Mouse (Mus musculus): Measurements from ENCODE around the gene Nudt4. TPM values are rescaled to one million over a fixed set of nuclear protein-coding genes. Genes with fewer than 3 reads are reported as not detected.

Gene Nudt4
- total and polyA plus RNA-seq, 3 experiments = 23.7 to 67.4 (median 39.2) TPM

GRCm38 (mm10) chr10:95515293-95515931 lies 48.5 kb downstream of the Nudt4 start:
- Histone ChIP-seq H3K4me3 (replicated peaks in 1 of 3; ENCODE audit: low read depth in 2 of 3, low read length in 2 of 3, poor library complexity in 1 of 3) (peak overlapping the region; percentile 76 to 92 (median 82)), H3K4me1 (ENCODE audit: control insufficient read depth in 1 of 2, insufficient read depth in 2 of 2) (peaks cover 10 to 58% of the 10 kb centered on the region in 2 experiments), H3K4me2 (ENCODE audit: insufficient read depth, low read depth, poor library complexity, severe bottlenecking) (peak overlapping the region; percentile 81; the same call in 1 of the 2 replicates), H3K79me2 (replicated peaks; ENCODE audit: control insufficient read depth, extremely low read depth, insufficient read depth, poor library complexity, severe bottlenecking) (peaks cover 60% of the 10 kb centered on the region), H3K27ac (ENCODE audit: insufficient read depth, low read depth) (peak overlapping the region; percentile 83), H3K27me3 (replicated peaks) (no peaks in the 10 kb centered on the region), H3K9me3 (replicated peaks; ENCODE audit: low read length) (peaks cover 6% of the 10 kb centered on the region), H3K36me3 (replicated peaks in 1 of 2; ENCODE audit: control insufficient read depth in 1 of 2, insufficient read depth in 1 of 2, low read length in 1 of 2) (peaks cover 3 to 24% of the 10 kb centered on the region in 2 experiments), H3K9ac (ENCODE audit: insufficient read depth, low read depth) (peak overlapping the region; percentile 95)
- dilution Hi-C loops (cut with MboI; ENCODE audit: extremely low pct_ligation_motif_present, extremely low pct_unique_long_range_greater_than_20kb, low sequenced_read_pairs) (no loop called here), in situ Hi-C loops (cut with MboI; ENCODE audit: low pct_ligation_motif_present, low pct_unique_long_range_greater_than_20kb, low sequenced_read_pairs) (no loop called here)
- no peak for TF ChIP-seq EP300 (IDR thresholded peaks at IDR 0.05; ENCODE audit: low read length)
- peak; percentile 45; the same call in 1 of the 2 replicates for TF ChIP-seq ELF1 (IDR thresholded peaks at IDR 0.05; ENCODE audit: low read depth, low read length)
- TF ChIP-seq ZMIZ1 (IDR thresholded peaks at IDR 0.05; ENCODE audit: low read depth, low read length) = no peak
- TF ChIP-seq USF2 (conservative IDR thresholded peaks at IDR 0.05; ENCODE audit: low read depth, low read length) = no peak
- no peak for DNase-seq (ENCODE audit: extremely low read depth)

GRCm38 (mm10) chr10:95514656-95515292 lies 49.2 kb downstream of the Nudt4 start, which contains the start of gene Ube2n:
TSS of gene Ube2n (plus strand) at chr10:95515145.
- Histone ChIP-seq H3K4me2 (ENCODE audit: insufficient read depth, low read depth, poor library complexity, severe bottlenecking) (peak within 1 kb of the TSS; percentile 81), H3K36me3 (replicated peaks in 1 of 2; ENCODE audit: control insufficient read depth in 1 of 2, insufficient read depth in 1 of 2, low read length in 1 of 2) (peaks cover 3 to 20% of the 10 kb centered on the region in 2 experiments), H3K4me3 (replicated peaks in 1 of 3; ENCODE audit: low read depth in 2 of 3, low read length in 2 of 3, poor library complexity in 1 of 3) (peak within 1 kb of the TSS; percentile 76 to 92 (median 82)), H3K9me3 (replicated peaks; ENCODE audit: low read length) (peaks cover 6% of the 10 kb centered on the region), H3K79me2 (replicated peaks; ENCODE audit: control insufficient read depth, extremely low read depth, insufficient read depth, poor library complexity, severe bottlenecking) (peaks cover 54% of the 10 kb centered on the region), H3K4me1 (ENCODE audit: control insufficient read depth in 1 of 2, insufficient read depth in 2 of 2) (peaks cover 10 to 52% of the 10 kb centered on the region in 2 experiments), H3K9ac (ENCODE audit: insufficient read depth, low read depth) (peak within 1 kb of the TSS; percentile 95), H3K27ac (ENCODE audit: insufficient read depth, low read depth) (peak within 1 kb of the TSS; percentile 83), H3K27me3 (replicated peaks) (no peaks in the 10 kb centered on the region)
- DNase-seq (ENCODE audit: extremely low read depth) = peak; percentile 95
- in situ Hi-C loops (cut with MboI; ENCODE audit: low pct_ligation_motif_present, low pct_unique_long_range_greater_than_20kb, low sequenced_read_pairs) (no loop called here), dilution Hi-C loops (cut with MboI; ENCODE audit: extremely low pct_ligation_motif_present, extremely low pct_unique_long_range_greater_than_20kb, low sequenced_read_pairs) (no loop called here)
- TF ChIP-seq MAFK (IDR thresholded peaks at IDR 0.05; ENCODE audit: insufficient replicate concordance, low read length) (no peak), JUN (IDR thresholded peaks at IDR 0.05; ENCODE audit: insufficient read depth, low read depth, low read length) (no peak), PAX5 (IDR thresholded peaks at IDR 0.05; ENCODE audit: low read length) (no peak), CHD2 (IDR thresholded peaks at IDR 0.05; ENCODE audit: low read length) (peak; percentile 86), CHD1 (IDR thresholded peaks at IDR 0.05; ENCODE audit: low read depth, low read length) (no peak), MYC (IDR thresholded peaks at IDR 0.05; ENCODE audit: low read depth, low read length) (peak; percentile 89), USF1 (IDR thresholded peaks at IDR 0.05; ENCODE audit: low read depth, low read length) (no peak), E2F4 (IDR thresholded peaks at IDR 0.05; ENCODE audit: insufficient replicate concordance, low read depth, low read length) (0 out of 2 replicates have a peak, but pooled peaks have one; percentile 12), KAT2A (IDR thresholded peaks at IDR 0.05; ENCODE audit: insufficient replicate concordance, low read length) (peak; percentile 91; the same call in 1 of the 2 replicates), MAZ (IDR thresholded peaks at IDR 0.05; ENCODE audit: low read depth, low read length) (peak; percentile 99), TCF12 (IDR thresholded peaks at IDR 0.05; ENCODE audit: low read depth, low read length) (peak; percentile 88), HCFC1 (IDR thresholded peaks at IDR 0.05; ENCODE audit: low read depth, low read length) (peak; percentile 92), NRF1 (IDR thresholded peaks at IDR 0.05; ENCODE audit: low read depth, low read length) (peak; percentile 80), NELFE (IDR thresholded peaks at IDR 0.05; ENCODE audit: low read depth, low read length) (peak; percentile 90), IRF4 (IDR thresholded peaks at IDR 0.05; ENCODE audit: low read depth, low read length) (no peak; the same call in 1 of the 2 replicates), MAX (IDR thresholded peaks at IDR 0.05; ENCODE audit: low read length) (peak; percentile 93), MXI1 (IDR thresholded peaks at IDR 0.05; ENCODE audit: low read depth, low read length) (peak; percentile 95), UBTF (IDR thresholded peaks at IDR 0.05; ENCODE audit: low read depth, low read length) (0 out of 2 replicates have a peak, but pooled peaks have one; percentile 55), ELF1 (IDR thresholded peaks at IDR 0.05; ENCODE audit: low read depth, low read length) (peak; percentile 91), POLR2AphosphoS2 (IDR thresholded peaks at IDR 0.05; ENCODE audit: low read depth, low read length) (peak; percentile 92), ZNF384 (IDR thresholded peaks at IDR 0.05; ENCODE audit: low read depth, low read length) (0 out of 2 replicates have a peak, but pooled peaks have one; percentile 15), POLR2A (IDR thresholded peaks at IDR 0.05; ENCODE audit: low read depth, low read length) (peak; percentile 96), TBP (conservative IDR thresholded peaks at IDR 0.05; ENCODE audit: low read depth, low read length) (peak; percentile 65; the same call in 1 of the 2 replicates), SMC3 (IDR thresholded peaks at IDR 0.05; ENCODE audit: low read depth, low read length) (no peak), BHLHE40 (IDR thresholded peaks at IDR 0.05; ENCODE audit: low read depth, low read length) (peak; percentile 72), RCOR1 (conservative IDR thresholded peaks at IDR 0.05; ENCODE audit: low read depth, low read length) (no peak), JUND (conservative IDR thresholded peaks at IDR 0.05; ENCODE audit: low read depth, low read length) (no peak), ETS1 (conservative IDR thresholded peaks at IDR 0.05; ENCODE audit: low read depth, low read length) (no peak; the same call in 1 of the 2 replicates)
